Mouse (Mus musculus): ENCODE data around the gene Grtp1. TPM values are rescaled to one million over a fixed set of nuclear protein-coding genes. Genes with fewer than 3 reads are reported as not detected.
"Not testable (repeated sequence)": the region's sequence is repeated elsewhere in the genome, so short reads cannot be mapped to it uniquely, and the experiment has no call there.

The Grtp1 gene
- total RNA-seq, 2 experiments from 2014 or later = 2.5 to 2.6 TPM

DNA sequence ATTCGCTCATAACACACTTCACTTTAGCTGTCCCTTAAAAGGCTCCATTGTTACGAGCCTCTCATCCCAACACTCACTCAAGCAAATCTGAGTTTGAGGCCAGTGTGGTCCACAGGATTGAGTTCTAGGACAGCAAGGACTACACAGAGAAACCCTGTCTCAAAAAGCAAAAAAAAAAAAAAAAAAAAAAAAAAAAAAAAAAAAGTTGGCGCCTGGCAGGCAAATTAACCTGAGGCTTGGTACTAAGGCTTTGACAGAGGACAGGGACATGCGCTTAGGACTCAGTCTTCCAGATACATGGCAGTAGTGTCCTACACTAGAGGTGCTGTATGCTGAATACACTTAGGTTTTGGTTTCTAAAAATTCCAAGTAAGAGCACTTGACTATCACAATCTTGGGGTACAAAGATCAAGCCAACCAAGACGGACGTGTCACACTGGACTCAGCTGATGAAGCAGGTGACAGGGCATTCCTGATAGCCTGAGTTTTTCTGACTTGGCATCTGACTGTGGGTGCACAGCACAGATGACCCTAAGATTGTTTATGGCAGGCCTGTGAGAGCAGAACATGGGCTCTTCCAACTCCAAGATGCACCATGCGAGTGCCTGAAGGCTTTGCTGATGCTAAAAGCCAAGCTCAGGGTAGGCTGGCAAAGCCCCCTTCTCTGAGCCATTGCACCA is 23.1 kb downstream of the Grtp1 start:
- intact Hi-C loops (cut with DNase I) = no loop called here
- no peak for DNase-seq

DNA sequence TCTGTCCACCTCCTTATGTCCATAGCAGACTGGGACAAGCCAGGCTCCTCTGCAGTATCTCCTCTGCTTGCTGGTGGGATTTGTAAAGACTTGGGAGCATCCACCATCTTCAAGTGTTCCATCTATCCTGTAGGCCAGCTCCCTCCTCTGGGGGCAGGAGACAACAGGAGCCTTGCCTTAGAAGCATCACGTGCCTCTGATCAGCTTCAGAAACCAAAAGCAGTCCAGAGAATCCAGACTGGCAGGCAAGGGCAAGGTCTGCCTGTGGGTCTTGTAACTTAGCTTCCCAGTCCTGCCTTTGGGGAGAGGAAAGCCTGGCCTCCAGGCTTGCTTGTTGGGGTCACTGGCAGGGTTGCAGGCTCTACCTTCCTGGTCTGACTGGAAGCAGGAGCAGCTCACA is 24.8 kb downstream of the Grtp1 start:
- no peak for DNase-seq
- intact Hi-C loops (cut with DNase I) = no loop called here

DNA sequence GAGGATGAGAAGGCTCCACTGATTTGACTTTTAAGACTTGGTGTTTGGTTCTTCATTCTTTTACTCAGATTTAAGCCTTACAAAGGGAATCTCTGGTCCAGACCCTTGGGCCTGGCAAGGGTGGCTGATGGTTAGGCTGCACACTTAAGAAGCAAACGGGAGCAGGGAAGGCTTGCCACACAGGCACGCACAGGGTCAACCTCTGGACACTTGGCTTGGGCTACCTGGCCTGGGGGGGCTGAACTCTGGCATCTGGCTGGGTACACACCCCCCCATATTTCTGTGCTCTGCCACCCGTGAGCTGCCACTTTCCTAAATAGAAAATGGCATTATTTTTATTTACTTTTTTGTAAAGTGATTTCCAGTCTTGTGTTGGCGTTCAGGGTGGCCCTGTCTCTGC is 25.6 kb downstream of the Grtp1 start:
- DNase-seq = no peak
- intact Hi-C loops (cut with DNase I) = no loop called here

DNA sequence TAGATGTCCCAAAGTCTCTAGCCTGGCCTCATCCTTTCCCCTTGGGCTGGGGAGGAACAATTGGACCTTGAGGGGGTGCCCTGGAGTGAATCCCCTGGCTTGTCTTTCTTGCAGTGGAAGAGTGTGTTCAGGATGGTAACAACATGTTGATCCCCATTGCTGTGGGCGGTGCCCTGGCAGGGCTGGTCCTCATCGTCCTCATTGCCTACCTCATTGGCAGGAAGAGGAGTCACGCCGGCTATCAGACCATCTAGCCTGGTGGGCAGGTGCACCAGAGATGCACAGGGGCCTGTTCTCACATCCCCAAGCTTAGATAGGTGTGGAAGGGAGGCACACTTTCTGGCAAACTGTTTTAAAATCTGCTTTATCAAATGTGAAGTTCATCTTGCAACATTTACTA is 26.1 kb downstream of the Grtp1 start:
- intact Hi-C loops (cut with DNase I) = no loop called here
- DNase-seq = no peak

DNA sequence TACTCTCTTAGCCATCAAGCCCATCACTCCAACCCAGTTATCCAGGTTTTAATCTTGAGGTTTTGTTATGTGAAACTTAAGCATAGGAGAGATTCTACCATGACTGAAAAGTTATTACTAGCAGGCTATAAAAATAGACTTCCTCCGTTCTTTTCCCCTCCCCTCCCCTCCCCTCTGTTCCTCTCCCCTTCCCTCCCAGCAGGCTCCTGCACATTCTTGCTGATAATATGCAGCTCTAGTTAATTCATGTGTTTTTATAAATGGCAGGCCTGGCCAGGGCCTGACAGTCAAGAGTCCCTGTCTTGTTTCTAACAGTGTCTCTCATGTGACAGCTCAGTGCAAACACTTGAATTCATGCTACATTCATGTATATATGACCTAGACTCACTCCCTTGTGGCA is 29.9 kb downstream of the Grtp1 start:
- intact Hi-C loops (cut with DNase I) = no loop called here
- no peak for DNase-seq

DNA sequence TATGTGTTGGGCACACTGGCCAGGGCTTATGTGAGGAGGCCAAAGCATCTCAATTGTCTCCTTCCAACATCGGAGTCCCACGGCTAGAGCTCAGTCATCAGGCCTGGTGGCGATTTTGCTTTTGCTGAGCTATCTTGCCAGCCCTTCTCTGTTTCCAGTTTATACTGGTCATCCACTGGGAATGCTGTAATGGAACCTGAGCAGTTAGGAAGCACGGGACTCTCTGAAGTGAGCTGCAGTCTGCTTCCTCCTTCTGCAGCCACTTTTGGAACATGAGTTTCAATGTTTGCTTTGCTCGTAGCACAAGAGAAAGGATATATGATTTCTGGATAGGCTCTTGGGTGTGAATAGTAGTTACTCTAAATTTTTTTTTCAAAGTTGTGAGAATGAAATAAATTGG is 36.1 kb downstream of the Grtp1 start:
- DNase-seq = no peak

DNA sequence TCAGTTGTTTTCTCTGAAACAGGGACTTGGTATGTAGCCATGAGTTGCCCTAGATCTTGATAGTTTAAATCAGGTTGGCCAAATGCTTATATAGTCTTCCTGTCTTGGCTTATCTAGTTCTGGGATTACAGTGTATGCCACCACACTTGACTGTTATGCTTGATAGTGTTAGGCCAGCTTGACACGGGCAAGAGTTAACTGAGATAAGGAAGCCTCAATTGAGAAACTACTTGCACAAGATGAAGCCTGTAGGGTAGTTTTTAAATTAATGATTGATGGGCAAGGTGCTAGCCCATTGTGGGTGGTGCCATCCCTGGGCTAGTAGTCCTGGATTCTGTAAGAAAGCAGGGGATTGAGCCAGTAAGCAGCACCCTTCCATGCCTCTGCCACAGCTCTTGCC is 36.9 kb downstream of the Grtp1 start:
- DNase-seq = no peak
- intact Hi-C loops (cut with DNase I) = no loop called here

More for the DNA sequence above, 36.1 kb downstream of the Grtp1 start:
- intact Hi-C loops (cut with DNase I) = no loop called here

DNA sequence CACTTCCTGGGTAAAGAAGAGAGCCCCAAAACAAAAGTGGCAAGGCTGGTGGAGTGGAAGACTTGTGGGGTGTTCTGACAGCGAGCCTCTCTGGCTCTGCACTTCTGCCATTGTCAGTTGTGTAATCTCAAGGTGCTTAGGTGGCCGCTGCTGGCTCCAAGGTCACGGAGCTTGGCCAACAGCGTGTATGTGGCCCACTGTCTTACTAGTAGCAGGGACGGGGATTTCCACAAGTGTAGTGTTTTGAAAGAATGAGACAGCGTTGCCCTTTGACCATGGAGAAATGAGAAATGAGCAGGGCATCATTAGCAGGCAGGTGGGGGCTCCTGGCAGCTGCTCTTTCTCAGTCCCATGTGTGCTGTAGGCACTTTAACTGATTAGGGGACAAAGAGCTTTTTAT is 38.3 kb downstream of the Grtp1 start:
- intact Hi-C loops (cut with DNase I) = no loop called here
- no peak for DNase-seq

DNA sequence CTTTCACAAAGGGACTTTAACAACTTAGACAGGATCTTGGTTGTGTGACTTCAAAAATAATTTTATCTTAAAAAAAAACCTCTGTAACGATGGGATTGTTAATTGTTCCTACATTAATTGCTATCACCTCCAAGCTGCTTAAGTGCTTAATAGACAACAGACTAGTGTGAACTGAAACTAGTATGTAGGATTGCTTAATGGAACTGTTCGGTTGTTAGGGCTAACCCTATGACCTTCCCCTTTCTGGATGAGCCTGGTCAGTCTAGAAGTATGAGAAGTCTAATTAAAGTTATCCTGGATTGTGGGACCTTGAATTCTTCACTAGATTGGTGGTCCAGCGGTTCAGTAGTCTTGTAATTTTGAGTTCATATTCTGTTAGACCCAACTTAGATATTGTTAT is 39.7 kb downstream of the Grtp1 start:
- intact Hi-C loops (cut with DNase I) = no loop called here
- DNase-seq = no peak

DNA sequence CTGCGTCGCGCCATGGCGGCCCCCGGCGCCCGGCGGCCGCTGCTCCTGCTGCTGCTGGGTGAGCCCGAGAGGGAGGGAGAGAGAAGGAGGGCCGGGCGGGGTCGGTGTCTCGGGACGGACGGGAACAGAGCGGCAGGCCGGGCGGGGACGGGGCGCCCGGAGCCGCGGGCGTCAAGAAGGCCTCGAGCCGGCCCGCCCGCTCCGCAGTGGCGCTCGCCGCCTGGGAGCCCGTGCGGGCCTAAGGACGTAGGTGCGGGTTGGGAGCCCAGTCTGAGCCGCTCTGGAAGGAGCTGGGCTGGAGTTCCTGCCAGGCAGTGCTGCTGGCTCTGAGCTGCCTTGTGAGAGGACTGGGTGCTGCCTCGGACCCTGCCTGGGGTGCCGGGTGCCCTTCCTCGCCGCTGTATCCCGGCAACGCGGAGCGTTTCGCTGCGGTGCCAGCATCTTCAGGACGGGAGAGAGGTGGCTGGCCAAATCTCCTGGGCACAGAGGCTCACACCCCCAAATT is 41.0 kb downstream of the Grtp1 start:
- intact Hi-C loops (cut with DNase I) = loop anchor here (1.0 kb wide), 1 partner anchor 94 kb away; no protein-coding TSS in a partner anchor

DNA sequence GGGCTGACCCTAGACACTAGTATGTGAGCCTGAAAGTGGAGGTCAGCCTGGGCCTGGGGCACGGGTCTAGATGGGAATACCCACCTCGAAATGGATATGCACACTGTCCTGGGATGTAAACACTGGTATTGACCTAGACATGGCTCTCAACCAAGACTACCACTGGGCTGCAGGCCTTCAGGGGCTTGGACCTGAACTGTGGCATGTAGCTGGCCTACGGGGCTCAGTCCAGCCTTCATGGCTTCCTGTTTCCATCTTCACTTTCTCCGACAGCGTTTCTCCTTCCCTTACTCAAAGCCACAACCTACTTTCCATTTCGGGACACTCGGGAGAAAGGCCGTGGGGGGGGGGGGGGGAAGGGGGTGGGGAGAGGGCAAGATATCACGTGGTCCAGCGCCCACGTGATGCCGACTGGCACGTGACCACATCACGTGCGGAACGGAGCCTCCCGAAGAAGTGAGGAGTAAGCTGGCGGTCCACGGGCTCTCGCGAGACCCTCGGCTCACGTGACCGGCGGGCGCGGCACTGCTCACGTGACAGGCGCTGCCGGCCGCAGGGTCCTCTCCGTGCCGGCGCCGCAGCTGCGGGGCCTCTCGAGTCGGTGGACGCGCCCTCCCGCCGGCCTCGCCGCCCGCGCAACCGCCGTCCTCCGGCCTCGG is 41.6 kb downstream of the Grtp1 start, which contains the start of gene Lamp1:
Gene Lamp1 (plus strand): TSS at position 444 of the 659 bp plus-strand sequence.
- DNase-seq = peak; percentile 99 to 100
- intact Hi-C loops (cut with DNase I) = loop anchor here (1.0 kb wide), 1 partner anchor 94 kb away; no protein-coding TSS in a partner anchor

More for the DNA sequence above, 41.0 kb downstream of the Grtp1 start:
- peak in 1 of 2 experiments; percentile 30 for DNase-seq

DNA sequence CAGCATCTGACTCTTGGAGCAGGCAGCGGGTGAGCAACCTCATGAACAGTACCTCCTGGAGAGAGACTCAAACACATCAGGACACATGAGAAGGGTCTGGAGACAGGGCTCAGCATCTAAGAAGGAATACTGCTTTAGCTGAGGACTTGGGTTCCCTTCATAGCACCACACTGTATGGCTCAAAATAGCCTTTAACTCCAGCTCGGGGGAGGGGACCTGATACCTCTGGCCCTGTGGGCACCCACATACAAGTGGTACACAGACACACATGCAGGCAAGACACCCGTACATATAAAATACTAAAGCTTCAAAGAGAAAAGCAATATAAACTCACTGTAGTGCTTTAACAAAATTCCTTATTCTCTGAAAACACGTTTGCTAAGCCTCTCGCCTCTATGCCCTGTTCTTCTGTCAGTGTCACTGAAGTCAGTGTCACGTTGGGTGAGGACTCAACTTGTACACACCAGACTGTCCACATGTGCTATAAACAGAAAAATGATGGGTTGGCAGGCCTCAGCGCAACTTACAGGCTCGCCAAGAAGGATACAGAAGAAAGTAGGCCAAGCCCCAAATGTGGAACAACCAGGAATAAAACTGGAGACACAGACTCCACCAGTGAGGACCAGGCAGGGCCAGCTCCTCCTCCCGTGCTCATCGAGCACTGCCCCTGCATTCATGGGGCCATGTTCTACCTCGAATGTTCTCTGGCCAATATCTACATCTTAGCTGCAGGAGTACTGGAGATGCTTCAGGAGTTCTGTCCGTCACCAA is 43.9 kb downstream of the Grtp1 start:
- intact Hi-C loops (cut with DNase I) = no loop called here
- no peak for DNase-seq

DNA sequence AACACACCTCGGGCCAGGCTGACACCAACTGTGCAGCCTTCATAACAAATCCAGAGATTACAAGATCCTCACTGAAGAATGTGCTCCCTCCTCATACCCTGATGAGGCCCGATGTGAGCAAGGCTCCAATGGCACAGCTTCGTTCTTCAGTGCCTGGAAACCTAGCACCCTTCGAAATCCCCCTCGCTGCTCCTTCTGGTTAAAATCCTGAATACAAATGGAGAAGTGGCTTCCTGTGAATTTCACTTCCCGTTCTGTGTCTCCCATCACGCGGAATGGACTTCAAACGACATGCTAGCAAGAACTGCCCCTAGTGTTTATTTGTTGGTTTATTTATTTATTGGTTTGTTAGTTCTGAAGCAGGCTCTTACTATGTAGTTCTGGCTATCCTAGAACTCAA is 45.1 kb downstream of the Grtp1 start:
- no peak for DNase-seq
- intact Hi-C loops (cut with DNase I) = no loop called here

DNA sequence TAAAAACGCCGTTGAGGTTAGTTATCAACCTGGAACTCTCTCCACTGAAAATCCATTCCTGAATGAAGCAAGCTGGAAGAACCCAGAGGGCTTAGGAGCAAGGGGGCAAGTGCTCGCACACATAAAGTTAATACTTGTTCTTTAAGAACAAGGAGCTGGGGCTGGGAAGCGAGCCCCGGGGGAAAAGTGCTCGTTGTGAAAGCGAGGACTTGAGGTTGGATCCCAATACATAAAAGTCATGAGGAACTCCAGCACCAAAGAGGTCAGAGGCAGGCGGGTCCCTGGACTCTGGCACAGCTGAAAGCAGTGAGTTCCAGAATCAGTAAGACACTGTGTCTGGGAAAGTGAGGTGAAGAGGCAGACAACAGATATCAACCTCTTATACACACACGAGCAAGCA is 46.3 kb downstream of the Grtp1 start:
- intact Hi-C loops (cut with DNase I) = no loop called here

DNA sequence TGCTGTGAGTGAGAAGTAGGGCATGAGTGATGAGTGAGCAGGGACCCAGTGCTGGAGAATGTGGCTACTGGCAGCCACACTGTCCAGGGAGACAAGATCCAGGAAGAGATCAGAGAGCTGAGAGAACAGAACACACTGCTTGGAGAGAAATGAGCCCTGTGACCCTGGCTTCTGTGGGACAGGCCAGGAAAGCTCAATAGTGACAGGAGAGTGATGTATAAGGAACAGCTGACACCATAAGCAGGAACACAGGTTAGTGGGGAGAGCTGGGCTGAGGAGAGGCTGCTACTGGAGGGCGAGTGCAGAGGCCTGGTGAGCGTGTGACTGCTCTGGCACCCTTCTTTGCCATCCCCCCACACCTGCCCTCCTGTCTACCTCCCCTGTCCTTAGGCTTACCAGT is 49.5 kb downstream of the Grtp1 start:
- DNase-seq = no peak
- intact Hi-C loops (cut with DNase I) = no loop called here

More for the DNA sequence above, 46.3 kb downstream of the Grtp1 start:
- DNase-seq = no peak

DNA sequence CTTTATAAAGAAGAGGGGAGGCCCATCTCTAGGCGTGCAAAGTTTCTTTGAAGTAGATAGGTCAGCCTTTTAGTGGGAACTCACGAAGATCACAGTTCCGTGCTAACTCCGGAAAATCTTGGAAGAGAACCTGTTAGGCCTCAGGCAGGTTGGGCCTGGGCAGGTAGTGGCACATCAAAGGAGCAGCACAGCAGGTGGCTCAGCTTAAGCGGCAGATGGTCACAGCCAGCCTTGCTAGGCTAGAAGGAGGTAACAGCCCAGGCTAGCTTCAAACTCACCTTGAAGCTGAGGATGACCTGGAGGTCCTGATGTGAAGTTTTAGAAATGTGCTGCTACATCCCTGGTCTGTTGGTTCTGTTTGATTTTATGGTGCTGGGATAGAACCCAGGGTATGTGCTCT is 50.6 kb downstream of the Grtp1 start:
- no peak for DNase-seq
- intact Hi-C loops (cut with DNase I) = no loop called here

DNA sequence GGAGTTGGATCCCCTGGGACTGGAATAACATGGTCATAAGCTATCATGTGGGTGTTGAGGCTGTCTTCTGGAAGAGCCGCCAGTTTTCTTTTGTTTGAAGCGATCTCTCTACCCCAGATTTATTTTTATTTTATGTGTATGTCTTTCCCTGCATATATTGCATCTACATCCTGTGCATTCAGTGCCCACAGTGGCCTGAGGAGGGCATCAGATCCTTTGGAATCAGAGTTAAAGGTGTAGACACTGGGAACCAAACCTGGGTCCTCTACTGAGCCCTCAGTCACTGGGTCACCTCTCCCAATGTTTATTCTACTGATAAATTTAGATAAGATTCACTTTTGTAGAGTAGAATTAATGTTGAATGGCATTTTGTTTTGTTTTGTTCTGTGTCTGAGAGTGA is 51.1 kb downstream of the Grtp1 start:
- no peak for DNase-seq
- intact Hi-C loops (cut with DNase I) = no loop called here

DNA sequence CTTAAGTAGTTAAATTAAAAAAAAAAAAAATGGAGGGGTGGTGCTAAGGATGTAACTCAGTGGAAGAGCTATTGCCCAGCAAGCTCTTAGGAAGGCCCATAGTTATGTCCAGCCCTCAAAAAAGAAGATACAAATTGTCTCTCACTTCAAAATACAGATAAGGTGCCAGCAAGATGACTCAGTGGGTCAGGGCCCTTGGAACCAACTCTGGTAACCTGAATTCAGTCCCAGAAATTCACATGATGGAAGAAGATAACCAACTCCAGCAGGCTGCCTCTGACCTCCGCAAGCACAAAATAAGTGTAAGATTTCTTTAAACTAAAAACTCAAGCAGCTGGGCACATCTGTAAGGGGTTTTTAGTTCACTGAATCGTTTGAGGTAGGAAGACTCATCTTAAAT is 51.9 kb downstream of the Grtp1 start:
- DNase-seq = no peak
- intact Hi-C loops (cut with DNase I) = no loop called here

DNA sequence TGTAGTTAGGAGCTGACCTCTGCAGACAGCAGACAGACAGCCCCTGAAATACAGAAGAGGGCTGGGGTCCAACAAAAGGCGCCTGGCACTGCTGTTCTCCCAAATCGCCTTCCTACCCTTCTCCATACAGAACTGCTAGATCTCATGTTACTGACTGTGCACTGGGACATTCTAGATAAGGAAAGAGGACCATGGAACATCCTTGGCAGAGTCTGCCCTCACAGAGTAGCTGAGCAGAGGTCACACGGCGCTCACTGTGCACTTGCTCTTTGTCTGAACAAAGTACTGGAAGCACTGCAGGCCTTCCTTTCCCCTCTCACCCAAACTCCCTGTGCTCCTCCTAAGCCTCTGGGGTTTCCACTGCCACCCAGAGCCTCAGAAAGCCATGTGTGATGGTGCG is 58.7 kb downstream of the Grtp1 start:
- DNase-seq = no peak
- intact Hi-C loops (cut with DNase I) = no loop called here

DNA sequence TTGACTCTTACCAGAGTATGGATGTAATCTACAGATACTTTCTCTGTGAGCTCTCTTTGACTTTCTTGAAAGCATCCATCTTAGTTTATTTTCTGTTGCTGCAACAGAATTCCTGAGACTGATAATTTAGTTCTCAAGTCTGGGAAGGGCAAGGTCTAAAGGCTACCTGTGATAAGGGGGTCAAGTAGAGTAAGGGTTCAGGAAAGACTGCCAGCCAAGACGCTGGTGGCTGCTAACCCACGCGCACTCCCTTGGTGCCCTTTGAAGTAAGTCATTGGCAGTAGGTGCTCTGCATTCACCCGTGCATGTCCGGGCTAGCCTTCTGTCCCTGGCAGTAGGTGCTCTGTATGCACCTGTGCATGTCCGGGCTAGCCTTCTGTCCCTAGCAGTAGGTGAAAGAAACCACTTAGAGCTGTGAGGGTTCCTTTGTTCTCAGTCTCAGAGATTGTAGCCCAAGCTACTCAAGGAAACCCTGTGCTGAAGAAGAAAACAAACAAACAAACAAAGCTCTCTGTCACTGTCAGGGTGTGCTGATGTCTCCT is 60.7 kb downstream of the Grtp1 start:
- DNase-seq = no peak
- intact Hi-C loops (cut with DNase I) = no loop called here

DNA sequence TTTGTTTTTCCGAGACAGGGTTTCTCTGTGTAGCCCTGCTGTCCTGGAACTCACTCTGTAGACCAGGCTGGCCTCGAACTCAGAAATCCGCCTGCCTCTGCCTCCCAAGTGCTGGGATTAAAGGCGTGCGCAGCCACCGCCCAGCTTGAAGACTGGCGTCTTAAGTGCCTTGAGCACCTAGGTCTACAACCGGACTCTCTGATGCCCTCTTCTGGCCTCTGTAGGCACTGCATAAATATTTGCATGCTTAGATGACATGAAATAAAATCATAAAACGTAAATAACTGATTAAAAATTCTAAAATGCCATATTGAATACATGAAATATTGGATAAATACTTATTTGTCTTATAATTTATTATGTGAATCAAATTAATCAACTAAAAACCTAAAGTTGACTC is 68.2 kb downstream of the Grtp1 start:
- intact Hi-C loops (cut with DNase I) = not testable (repeated sequence)
- peak; percentile 50 to 74 for DNase-seq
